Mouse (Mus musculus): ENCODE results near the gene Ginm1. TPM values are rescaled to one million over a fixed set of nuclear protein-coding genes. Genes with fewer than 3 reads are reported as not detected.
A peak's percentile ranks its signal among the peaks of the same experiment; 100 is the strongest.

Gene Ginm1
- polyA plus RNA-seq, 1 experiment, result 95.7 TPM

GRCm38 (mm10) chr10:7818676-7819075 is 26.1 kb upstream of the Ginm1 start:
- no peak overlapping the region for H3K4me3 ChIP-seq (ENCODE audit: insufficient read depth, low read length)
- no peaks in the 10 kb centered on the region for H3K4me1 ChIP-seq (ENCODE audit: control insufficient read depth, insufficient read depth, low read length)
- H3K27ac ChIP-seq (ENCODE audit: insufficient read depth, low read length), result no peak overlapping the region
- TF ChIP-seq POLR2A (IDR thresholded peaks at IDR 0.05; ENCODE audit: low read depth, low read length) (no peak), CTCF (IDR thresholded peaks at IDR 0.05; ENCODE audit: borderline replicate concordance, insufficient read depth, low read length) (no peak)

GRCm38 (mm10) chr10:7816476-7816875 is 23.9 kb upstream of the Ginm1 start:
- TF ChIP-seq POLR2A (IDR thresholded peaks at IDR 0.05; ENCODE audit: low read depth, low read length) (no peak), CTCF (IDR thresholded peaks at IDR 0.05; ENCODE audit: borderline replicate concordance, insufficient read depth, low read length) (no peak)
- Histone ChIP-seq H3K27ac (ENCODE audit: insufficient read depth, low read length) (no peak overlapping the region), H3K4me3 (ENCODE audit: insufficient read depth, low read length) (no peak overlapping the region), H3K4me1 (ENCODE audit: control insufficient read depth, insufficient read depth, low read length) (no peaks in the 10 kb centered on the region)

- Histone ChIP-seq H3K4me1 (ENCODE audit: control insufficient read depth, insufficient read depth, low read length) (no peaks in the 10 kb centered on the region), H3K27ac (ENCODE audit: insufficient read depth, low read length) (no peak overlapping the region), H3K4me3 (ENCODE audit: insufficient read depth, low read length) (no peak overlapping the region)
- TF ChIP-seq POLR2A (IDR thresholded peaks at IDR 0.05; ENCODE audit: low read depth, low read length) (no peak), CTCF (IDR thresholded peaks at IDR 0.05; ENCODE audit: borderline replicate concordance, insufficient read depth, low read length) (no peak)
Observed at GRCm38 (mm10) chr10:7809937-7810336, 17.3 kb upstream of the Ginm1 start.

GRCm38 (mm10) chr10:7802519-7803140 is 10.0 kb upstream of the Ginm1 start:
- TF ChIP-seq POLR2A (IDR thresholded peaks at IDR 0.05; ENCODE audit: low read depth, low read length), result no peak
- no peak for TF ChIP-seq CTCF (IDR thresholded peaks at IDR 0.05; ENCODE audit: borderline replicate concordance, insufficient read depth, low read length)
- no peak overlapping the region for H3K27ac ChIP-seq (ENCODE audit: insufficient read depth, low read length)
- H3K4me3 ChIP-seq (ENCODE audit: insufficient read depth, low read length), result no peak overlapping the region
- no peaks in the 10 kb centered on the region for H3K4me1 ChIP-seq (ENCODE audit: control insufficient read depth, insufficient read depth, low read length)

- no peak overlapping the region for H3K27ac ChIP-seq (ENCODE audit: insufficient read depth, low read length)
- H3K4me3 ChIP-seq (ENCODE audit: insufficient read depth, low read length), result no peak overlapping the region
- TF ChIP-seq POLR2A (IDR thresholded peaks at IDR 0.05; ENCODE audit: low read depth, low read length), result no peak
- no peak for TF ChIP-seq CTCF (IDR thresholded peaks at IDR 0.05; ENCODE audit: borderline replicate concordance, insufficient read depth, low read length)
- H3K4me1 ChIP-seq (ENCODE audit: control insufficient read depth, insufficient read depth, low read length), result no peaks in the 10 kb centered on the region
Observed at GRCm38 (mm10) chr10:7801258-7801657, 8.6 kb upstream of the Ginm1 start.

- Histone ChIP-seq H3K4me1 (ENCODE audit: control insufficient read depth, insufficient read depth, low read length) (no peaks in the 10 kb centered on the region; the same call in 1 of the 2 replicates), H3K27ac (ENCODE audit: insufficient read depth, low read length) (no peak overlapping the region)
Observed at GRCm38 (mm10) chr10:7792254-7792750, 322 bp downstream of the Ginm1 start.

GRCm38 (mm10) chr10:7787319-7787718 is 5.3 kb downstream of the Ginm1 start:
- Histone ChIP-seq H3K4me3 (ENCODE audit: insufficient read depth, low read length) (no peak overlapping the region), H3K27ac (ENCODE audit: insufficient read depth, low read length) (no peak overlapping the region), H3K4me1 (ENCODE audit: control insufficient read depth, insufficient read depth, low read length) (no peaks in the 10 kb centered on the region)
- TF ChIP-seq CTCF (IDR thresholded peaks at IDR 0.05; ENCODE audit: borderline replicate concordance, insufficient read depth, low read length) (no peak), POLR2A (IDR thresholded peaks at IDR 0.05; ENCODE audit: low read depth, low read length) (no peak)

More at GRCm38 (mm10) chr10:7792254-7792750, 322 bp downstream of the Ginm1 start:
- H3K4me3 ChIP-seq (ENCODE audit: insufficient read depth, low read length), result peak overlapping the region; percentile 99
- no peak for TF ChIP-seq CTCF (IDR thresholded peaks at IDR 0.05; ENCODE audit: borderline replicate concordance, insufficient read depth, low read length)
- no peak for TF ChIP-seq POLR2A (IDR thresholded peaks at IDR 0.05; ENCODE audit: low read depth, low read length)

- H3K27ac ChIP-seq (ENCODE audit: insufficient read depth, low read length), result peak overlapping the region; percentile 39; the same call in 1 of the 2 replicates
Observed at GRCm38 (mm10) chr10:7781214-7781613, 11.4 kb downstream of the Ginm1 start.

GRCm38 (mm10) chr10:7780238-7781176 is 12.1 kb downstream of the Ginm1 start:
- Histone ChIP-seq H3K4me1 (ENCODE audit: control insufficient read depth, insufficient read depth, low read length) (peaks cover 5% of the 10 kb centered on the region; the same call in 1 of the 2 replicates), H3K27ac (ENCODE audit: insufficient read depth, low read length) (peak overlapping the region; percentile 39; the same call in 1 of the 2 replicates), H3K4me3 (ENCODE audit: insufficient read depth, low read length) (peak overlapping the region; percentile 87)
- no peak for TF ChIP-seq CTCF (IDR thresholded peaks at IDR 0.05; ENCODE audit: borderline replicate concordance, insufficient read depth, low read length)
- peak; percentile 71 for TF ChIP-seq POLR2A (IDR thresholded peaks at IDR 0.05; ENCODE audit: low read depth, low read length)

More at GRCm38 (mm10) chr10:7781214-7781613, 11.4 kb downstream of the Ginm1 start:
- peak overlapping the region; percentile 54 for H3K4me3 ChIP-seq (ENCODE audit: insufficient read depth, low read length)
- peaks cover 5% of the 10 kb centered on the region; the same call in 1 of the 2 replicates for H3K4me1 ChIP-seq (ENCODE audit: control insufficient read depth, insufficient read depth, low read length)
- TF ChIP-seq CTCF (IDR thresholded peaks at IDR 0.05; ENCODE audit: borderline replicate concordance, insufficient read depth, low read length) (no peak), POLR2A (IDR thresholded peaks at IDR 0.05; ENCODE audit: low read depth, low read length) (no peak)

All from embryonic fibroblast, embryonic 13.5 days (primary cell).